Mouse (Mus musculus) gastrocnemius, postnatal 36 days (tissue): Measurements from ENCODE around the gene Mycn. TPM values are rescaled to one million over a fixed set of nuclear protein-coding genes. Genes with fewer than 3 reads are reported as not detected.
A peak's percentile ranks its signal among the peaks of the same experiment; 100 is the strongest.

Source experiments
- DNase-seq, 2 experiments: peaks; one replicate each; pipeline ENCODE4 v3.0.0; 2022
- intact Hi-C: fragments of 180-260 bp; cut with DNase I; formaldehyde crosslinking; loops from one replicate; pipeline ENCODE4 v1.15.1; 2025
- long read RNA-seq, 2 experiments: library from polyadenylated mRNA; stranded (forward); transcript quantifications; one replicate each; pipeline ENCODE4 v2.0.0; 2021
- total RNA-seq, 2 experiments: library from RNA; stranded (reverse); gene quantifications; 2 replicates each; pipeline ENCODE4 v1.2.3; 2021

Gene Mycn
- under 1 TPM; 0.42 to 0.84 TPM for total RNA-seq
- long read RNA-seq, experiment 1: 0 reads
- long read RNA-seq, experiment 2: 0 reads

DNA sequence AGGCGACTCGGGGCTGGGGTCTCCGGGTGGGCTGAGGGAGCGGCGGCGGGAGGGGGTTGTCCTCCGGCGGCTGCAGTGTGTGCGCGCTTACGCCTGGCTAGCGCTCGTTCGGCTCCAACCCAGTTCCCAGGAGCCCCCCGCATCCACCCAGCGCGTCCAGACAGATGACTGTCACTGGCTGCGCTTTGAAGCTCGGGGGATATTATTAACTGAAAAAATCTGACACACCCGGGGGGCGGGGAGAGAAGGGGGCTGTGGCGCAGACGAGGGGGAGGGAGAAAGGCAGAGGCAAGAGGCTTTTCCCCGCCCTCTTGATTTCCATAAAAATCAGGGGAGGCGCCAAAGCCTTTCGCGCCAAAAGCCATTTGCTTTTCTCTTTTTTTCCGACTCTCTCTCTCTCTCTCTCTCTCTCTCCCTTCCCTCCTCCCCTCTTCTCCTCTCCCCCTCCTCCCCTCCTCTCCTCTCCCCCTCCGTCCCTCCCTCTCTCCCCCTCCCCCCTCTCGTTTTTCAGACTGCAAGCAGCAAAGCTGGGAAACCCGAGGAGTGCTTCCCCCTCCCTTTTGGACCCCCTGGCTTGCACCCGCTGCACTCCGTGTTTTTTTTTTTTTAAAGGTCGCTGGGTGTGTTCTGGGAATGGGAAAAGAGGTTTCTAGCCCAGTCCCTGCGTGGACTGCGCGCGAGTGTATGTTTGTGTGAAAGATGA lies at the start of gene Mycn:
Mycn (minus strand) TSS at position 254 of the 703 bp plus-strand sequence.
- intact Hi-C loops: loop anchor here (1.0 to 10.0 kb wide), 5 partner anchors 160 to 617 kb away; no protein-coding TSS in a partner anchor
- DNase-seq: peak; percentile 45 to 61

DNA sequence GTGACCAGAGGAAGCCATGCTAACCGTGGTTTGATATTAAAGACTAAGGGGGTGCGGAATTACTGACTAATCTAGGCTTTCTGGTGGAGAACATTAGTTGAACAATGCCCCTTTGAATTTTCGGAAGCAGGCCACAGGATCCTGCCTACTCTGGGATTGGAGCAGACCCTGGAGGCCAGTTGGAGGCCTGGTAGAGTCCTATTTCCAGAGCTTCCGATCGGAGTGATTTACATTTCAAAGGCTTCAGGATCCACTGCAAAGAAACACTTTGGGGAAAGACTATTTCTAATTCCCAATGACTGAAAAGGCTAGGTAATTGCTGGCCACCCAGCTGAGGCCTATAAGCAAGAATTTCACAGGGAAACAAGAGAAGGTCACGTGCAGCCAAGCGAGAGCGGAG lies 45.7 kb upstream of the Mycn start:
- DNase-seq: no peak
- intact Hi-C loops: no loop called here

DNA sequence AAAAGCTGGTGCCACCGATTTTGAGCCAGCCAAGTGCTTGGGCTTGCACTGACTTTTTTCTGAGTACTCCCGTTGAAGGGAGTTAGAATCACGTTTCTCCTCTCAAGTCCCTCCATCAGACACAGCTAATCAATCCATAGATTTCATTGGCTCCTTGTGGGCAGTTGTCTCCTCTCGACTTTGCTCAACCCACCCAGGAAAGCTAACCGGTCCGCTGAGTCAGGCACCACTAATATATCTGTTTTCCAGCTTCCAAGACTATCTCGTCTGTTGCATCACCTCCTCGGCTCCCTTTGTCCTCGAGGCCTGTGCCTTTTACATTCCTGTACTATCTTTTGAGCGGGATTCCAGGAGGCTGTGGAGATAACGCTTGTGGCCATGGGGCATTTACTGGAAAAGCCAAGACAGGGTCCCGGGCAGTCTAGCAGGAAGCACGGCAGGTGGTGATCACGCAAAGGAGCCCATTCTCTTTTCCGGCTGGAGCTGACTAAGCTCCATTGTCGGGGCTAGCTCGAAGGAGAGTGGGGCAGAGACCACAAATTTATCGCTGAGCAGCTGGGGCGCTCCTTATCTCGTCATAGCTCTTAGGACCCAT lies 45.0 kb upstream of the Mycn start:
- no peak for DNase-seq
- intact Hi-C loops: no loop called here

DNA sequence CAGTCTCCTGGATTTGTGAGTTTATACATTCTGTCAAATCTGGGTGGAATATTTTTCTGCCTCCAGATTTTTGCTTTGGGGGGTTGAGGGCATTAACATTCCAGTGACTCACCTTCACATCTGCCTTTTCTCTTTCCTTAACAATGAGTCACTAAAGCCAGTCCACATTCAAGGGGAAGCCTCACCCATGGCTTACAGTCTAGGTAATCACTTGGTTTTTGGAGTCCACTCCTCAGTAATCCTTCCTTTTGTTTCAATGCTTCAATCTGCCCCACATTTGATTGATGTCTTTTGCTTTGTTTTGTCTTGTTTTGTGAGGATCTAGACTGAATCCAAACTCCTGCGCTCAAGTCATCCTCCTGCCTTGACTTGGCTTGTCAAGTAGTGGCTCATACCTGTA lies 41.3 kb upstream of the Mycn start:
- intact Hi-C loops: no loop called here
- no peak for DNase-seq

DNA sequence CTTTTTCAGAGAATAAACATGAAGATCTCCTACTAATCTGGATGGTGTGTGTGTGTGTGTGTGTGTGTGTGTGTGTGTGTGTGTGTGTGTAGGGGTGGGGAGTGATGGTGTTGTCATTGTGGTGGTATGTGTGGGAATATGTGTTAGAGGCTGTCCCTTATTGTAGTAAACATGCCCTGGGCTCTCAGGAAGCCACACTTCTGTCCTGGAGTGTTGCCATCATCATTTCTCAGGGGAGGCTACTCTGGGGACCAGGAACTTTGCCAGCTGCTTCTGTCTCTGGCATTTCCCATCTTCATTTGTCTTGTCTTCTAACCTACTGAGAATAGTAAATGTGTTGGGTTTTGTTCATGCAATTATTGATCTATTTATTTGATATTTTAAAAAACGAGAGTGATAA lies 33.7 kb upstream of the Mycn start:
- intact Hi-C loops: no loop called here
- DNase-seq: no peak

DNA sequence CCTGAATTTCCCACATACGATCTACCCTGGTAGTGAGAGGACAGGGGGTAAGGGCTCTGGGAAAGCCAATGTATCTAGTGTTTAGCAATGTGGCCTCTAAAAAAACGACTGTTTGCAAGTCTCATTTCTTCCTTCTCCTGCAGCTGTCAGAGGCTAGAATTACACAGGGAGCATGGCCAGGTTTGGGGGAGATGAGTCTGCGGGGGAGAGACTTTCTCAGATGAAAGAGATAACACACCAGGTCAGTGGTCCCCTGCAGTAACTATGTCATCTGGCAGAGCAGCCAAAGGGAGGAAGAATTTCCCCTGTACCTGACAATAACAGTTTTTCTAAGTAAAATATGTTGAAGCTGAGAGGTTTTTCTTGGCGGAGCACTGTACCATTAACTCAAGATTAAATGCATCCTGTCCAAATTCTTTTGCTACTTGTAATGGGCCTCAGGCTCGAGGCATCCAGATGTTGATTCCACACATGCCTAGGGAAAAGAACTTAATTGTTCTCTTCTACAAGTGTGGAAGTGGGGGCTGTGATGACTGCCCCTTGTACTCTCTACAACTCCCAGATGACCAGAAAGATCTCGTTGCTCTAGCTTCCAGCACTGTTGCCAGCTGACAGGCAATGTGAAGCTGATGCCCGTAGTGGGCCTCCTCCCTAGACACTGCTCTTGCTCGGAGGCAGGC lies 31.2 kb upstream of the Mycn start:
- intact Hi-C loops: no loop called here
- no peak for DNase-seq

DNA sequence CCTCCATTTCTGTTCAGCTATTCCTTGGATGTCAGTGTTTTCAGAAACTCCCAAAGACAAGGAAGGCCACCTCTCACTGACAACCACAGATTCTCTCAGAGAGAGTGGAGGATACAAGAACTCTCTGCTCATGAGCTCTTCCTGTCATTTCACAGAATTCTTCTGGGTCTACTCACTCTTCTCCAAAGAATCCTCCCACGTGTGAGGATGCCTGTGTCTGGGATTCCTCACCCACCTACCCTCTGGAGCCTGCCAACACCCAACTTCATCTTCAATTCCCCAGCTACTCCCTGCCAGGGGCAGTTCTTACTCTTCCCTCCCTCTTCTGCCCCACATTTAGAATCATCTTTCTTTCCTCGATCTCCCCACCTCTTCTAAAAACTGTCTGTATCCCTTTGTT lies 26.2 kb upstream of the Mycn start:
- no peak for DNase-seq
- intact Hi-C loops: no loop called here

DNA sequence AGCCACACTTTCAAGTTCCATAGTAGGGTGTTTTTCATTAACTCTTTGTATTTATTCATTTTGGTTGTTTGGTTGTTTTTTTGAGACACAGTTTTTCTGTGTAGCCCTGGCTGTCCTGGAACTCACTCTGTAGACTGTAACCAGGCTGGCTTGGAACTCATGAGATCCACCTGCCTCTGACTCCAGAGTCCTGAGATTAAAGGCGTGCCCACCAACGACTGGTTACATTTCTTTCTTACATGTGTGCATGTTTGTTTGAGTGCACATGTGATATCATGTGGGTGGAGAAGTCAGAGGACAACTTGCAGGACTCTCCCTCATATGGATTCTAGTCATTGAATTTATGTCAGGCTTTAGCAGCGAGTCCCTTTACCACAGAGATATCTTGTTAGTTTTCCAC lies 23.1 kb upstream of the Mycn start:
- no peak for DNase-seq
- intact Hi-C loops: no loop called here

DNA sequence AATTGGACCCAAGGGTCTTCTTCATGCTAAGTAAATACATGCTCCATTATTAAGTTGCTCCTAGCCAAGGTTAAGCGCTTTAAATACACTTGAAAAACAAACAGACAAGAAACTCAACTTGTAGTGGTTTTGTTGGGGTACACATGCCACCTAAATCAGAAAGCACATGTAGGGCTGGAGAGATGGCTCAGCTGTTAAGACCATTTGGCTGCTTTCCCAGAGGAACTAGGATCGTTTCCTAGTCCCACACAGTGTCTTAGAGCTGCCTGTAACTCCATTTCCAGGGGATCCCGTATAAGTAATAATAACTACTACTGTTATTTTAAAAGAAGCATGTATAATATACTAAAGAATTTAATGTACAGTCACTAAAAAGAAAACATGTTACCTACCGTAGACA lies 5.9 kb upstream of the Mycn start:
- no peak for DNase-seq
- intact Hi-C loops: loop anchor here (10.0 kb wide), 1 partner anchor 623 kb away; no protein-coding TSS in a partner anchor

DNA sequence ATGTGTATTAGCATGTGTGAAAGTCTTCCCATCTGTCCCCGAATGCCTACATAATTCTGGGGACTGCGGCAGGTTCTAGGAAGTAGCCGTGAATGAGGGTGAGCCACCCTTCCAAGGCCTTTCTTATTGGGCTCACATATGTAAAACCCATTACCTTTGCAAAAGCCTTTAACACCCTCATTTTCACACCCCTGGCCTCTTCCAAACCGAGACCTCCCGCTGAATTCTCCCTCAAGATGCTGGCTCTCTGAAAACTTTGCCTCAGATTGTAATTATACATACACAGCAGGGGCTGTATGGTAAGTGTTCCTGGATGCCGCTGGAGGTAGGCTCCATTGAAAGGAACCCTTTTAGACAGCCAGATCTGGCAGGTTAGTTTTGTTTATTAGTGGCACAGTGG lies 1.6 kb upstream of the Mycn start:
- DNase-seq: no peak
- intact Hi-C loops: loop anchor here (2.0 to 10.0 kb wide), 3 partner anchors 161 to 618 kb away; no protein-coding TSS in a partner anchor

DNA sequence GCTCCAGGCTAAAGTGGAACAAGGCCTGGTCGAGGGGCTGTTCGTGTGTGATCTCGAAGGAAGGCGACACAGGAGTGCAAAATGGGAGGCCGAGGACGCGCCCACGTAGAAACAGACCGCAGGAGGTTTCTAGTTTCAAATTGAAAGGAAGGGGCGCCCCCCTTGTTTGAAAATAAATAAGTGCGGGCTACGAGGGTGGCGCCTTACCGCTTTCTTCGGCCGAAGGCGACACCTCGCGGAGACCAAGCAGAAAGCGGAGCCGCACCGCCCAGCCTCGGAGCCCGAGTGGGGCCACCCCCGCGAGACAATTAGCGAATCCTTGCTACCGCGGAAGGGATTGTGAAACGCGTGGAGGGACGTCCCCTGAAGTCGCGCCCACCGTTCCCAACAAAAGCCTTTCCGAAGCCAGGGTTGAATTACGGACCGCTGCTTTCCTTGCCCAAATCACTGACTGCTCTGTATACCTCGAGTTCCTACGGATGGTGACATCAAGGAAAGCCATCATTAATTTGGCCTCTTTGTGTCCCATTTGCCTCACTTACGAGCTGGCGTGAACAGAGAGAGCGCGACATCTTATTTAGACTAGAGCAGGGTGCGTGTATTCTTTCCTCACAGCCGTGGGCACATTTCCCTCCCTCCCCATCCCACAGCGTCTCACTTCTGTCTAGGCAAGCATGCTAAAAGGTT lies 793 bp upstream of the Mycn start:
- intact Hi-C loops: loop anchor here (1.0 to 10.0 kb wide), 5 partner anchors 160 to 618 kb away; no protein-coding TSS in a partner anchor
- DNase-seq: peak; percentile 69 to 72

DNA sequence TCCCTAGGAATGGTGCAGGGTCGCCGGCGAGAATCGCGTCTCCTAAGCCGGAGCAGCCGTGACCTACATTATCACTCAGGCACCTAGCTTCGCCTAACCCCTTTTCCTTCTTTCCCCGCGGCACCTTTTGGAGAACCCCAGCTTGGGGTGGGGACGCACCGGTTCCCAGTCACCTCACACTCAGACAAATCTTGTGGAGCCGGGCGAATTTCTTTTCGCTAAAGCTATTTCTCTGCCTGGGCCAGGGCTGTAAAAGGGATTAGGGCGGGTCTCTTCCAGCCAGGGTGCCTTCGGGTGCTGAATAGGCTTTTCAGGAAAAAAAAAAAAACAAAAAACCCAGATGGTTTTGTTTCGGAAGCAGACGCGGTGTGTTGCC lies 597 bp downstream of the Mycn start:
- no peak for DNase-seq
- intact Hi-C loops: loop anchor here (5.0 to 10.0 kb wide), 2 partner anchors 159 to 616 kb away; no protein-coding TSS in a partner anchor

DNA sequence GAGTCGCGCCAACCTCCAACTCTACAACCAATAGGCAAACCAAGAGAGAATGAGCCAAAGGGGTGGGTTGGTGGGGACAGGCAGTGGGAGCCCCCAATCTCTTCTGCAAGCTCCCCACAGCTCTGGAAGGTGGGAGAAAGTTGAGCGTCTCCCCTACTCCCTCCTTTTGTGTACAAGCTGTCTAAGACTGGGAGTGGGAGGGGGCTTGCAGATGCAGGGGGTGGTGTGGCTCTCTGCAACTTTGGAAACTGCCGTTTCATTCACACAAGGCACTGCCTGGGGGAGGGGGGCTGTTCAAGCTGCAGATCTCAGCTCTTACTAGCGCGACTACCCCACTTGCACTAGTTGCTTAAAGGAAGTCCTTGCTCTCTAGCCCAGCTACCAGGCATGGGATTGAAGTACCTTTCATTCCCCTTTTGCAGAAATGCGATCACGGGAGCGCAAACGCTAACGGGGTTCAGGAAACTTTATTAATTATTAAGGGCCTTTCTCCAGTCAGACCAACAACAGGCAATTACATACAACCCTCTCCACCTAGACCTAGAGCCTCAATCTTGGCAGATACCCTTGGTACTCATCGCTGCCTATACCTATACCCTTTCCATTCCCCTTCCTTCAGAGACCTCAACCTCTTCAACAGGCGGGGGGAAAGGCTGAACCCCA lies 1.1 kb downstream of the Mycn start:
- intact Hi-C loops: loop anchor here (5.0 to 10.0 kb wide), 2 partner anchors 158 to 616 kb away; no protein-coding TSS in a partner anchor
- DNase-seq: no peak

DNA sequence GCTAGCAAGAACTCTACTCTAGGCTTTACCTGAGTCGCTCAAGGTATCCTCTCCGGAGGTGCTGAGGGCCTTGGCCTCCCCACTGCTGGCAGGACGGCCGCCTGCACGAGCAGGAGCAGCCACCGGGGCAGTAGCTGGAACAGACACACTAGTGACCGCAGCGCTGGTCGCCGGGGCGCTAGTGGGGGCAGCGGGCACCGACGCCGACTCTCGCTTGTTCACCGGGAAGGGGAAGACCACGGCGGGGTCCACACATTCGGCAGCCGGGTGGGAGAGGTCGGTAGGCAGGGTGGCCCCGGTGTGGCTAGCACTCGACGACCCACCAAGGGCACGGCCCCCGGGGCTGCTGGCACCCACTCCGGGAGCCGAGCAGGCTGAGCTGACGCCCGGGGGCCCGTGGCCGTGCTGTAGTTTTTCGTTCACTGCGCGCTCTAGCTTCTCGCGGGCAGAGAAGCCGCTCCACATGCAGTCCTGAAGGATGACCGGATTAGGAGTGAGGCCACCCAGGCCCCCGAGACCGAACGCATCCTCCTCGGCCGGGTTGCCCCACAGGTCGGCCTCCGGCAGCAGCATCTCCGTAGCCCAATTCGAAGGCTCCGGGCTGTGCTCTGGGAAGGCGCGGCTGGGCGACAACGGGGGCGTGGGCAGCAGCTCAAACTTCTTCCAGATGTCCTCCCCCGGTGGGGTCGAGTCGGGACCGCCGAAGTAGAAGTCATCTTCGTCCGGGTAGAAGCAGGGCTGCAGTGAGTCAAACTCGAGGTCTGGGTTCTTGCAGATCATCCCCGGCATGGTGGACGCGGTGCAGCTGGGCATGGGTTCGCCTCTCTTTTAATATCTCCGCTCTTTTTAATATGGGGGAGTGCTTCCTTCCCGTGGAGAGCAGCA lies 1.9 kb downstream of the Mycn start:
- intact Hi-C loops: loop anchor here (5.0 to 10.0 kb wide), 3 partner anchors 128 to 615 kb away; no protein-coding TSS in a partner anchor
- peak in 1 of 2 experiments; percentile 24 for DNase-seq

DNA sequence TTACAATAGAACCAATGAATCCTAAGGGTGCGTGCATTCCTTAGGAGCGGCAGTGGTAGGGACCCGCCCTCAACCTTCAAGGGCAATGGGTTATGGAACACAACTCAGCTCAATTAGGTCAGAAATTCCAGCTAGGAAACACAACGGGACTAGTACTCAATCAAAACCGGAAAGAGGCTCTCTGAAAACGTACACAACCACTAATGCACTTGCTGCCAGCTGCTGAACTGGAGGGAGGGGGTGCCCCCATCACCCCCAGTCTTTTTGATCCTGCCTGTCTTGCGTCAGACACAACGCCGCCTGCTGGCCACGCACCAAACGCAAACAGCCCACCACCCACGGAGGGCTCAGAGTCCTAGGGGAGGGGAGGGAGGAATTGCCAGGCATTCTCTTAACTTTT lies 2.9 kb downstream of the Mycn start:
- intact Hi-C loops: loop anchor here (5.0 kb wide), 1 partner anchor 127 kb away; no protein-coding TSS in a partner anchor
- DNase-seq: peak; percentile 38 to 42

DNA sequence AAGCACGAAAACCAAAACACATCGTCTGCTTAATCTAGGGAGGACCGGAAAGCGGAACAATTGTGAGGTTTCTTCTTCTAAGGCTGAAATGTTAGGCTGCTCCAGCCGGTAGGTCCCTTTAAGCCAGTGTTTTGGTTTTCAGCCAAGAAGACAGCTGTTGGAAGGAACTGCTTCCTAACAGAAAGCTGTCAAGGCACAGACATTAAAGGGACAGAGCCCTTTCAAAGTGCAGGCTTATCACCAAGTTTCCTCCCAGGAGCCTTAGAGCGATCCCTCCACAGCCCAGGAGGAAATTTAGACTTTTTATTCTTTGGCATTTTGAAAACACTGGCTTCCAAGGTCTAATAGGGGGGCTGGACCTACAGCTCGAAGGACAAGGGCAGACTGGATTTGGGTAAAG lies 3.4 kb downstream of the Mycn start:
- DNase-seq: peak in 1 of 2 experiments; percentile 33
- intact Hi-C loops: loop anchor here (5.0 kb wide), 1 partner anchor 126 kb away; no protein-coding TSS in a partner anchor

DNA sequence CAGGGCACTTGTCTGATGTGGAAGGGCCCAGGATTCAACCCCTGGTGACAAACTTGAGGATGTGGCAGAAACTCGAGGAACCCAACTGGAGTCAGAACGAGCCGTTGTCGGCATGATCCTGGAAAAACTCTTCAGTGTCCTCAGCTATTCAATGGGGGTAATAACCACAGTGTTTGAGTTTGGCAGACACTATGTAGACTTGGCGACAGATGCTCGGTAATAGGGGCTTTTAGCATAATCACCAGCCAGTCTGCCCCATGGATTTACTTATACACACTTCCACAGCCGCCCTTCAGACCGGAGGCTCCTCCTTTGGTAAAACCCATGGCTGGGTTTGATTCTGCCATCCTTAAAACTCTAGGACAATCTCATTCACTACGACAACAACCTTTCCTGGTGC lies 4.0 kb downstream of the Mycn start:
- DNase-seq: no peak
- intact Hi-C loops: loop anchor here (2.0 to 5.0 kb wide), 2 partner anchors 33 to 125 kb away; no protein-coding TSS in a partner anchor

DNA sequence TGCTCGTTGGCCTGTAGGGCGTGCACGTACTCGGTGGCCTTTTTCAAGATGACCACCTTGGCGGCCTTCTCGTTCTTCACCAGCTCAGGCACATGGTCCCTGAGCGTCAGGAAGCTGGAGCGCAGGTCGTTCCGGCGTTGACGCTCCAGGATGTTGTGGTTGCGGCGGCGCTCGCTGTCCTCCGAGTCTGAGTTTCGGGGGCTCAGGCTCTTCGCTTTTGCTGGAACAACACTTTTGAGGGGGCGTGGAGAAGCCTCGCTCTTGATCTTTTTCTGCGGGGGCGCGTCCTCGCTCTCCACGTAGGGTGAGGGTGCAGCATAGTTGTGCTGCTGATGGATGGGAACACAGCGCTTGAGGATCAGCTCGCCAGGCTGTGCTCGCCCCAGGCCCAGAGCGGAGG lies 4.6 kb downstream of the Mycn start:
- intact Hi-C loops: loop anchor here (2.0 to 5.0 kb wide), 2 partner anchors 32 to 125 kb away; no protein-coding TSS in a partner anchor
- DNase-seq: no peak

DNA sequence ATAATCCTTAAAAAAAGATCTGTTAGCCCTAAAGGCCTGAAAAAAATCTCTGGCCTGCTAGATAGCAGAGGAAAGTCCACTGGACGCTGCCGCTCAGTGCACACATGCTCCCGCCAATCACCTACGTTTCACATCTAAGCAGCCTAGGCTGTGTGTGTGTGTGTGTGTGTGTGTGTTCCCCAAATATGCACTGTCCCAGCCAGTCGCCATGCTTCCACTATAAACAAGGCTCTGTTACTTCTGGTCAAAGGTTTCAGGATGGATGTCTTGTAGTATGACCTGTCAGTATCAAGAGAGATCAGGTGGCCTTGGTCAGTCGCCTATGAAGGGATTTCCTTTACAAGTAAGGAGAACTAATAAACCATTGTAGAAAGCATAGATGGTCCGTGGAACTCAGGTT lies 9.5 kb downstream of the Mycn start:
- intact Hi-C loops: no loop called here
- DNase-seq: no peak
